Mouse (Mus musculus): ENCODE measurements around the gene Ppp1r37. TPM values are rescaled to one million over a fixed set of nuclear protein-coding genes. Genes with fewer than 3 reads are reported as not detected.
A peak's percentile ranks its signal among the peaks of the same experiment; 100 is the strongest.

The Ppp1r37 gene
- polyA plus RNA-seq, 1 experiment from 2014 or later, result 37.8 TPM

- Histone ChIP-seq H3K4me1 (ENCODE audit: control insufficient read depth, insufficient read depth, low read length) (no peaks in the 10 kb centered on the region), H3K36me3 (ENCODE audit: control insufficient read depth, insufficient read depth, low read length) (no peaks in the 10 kb centered on the region), H3K9me3 (replicated peaks; ENCODE audit: control insufficient read depth, low read length, poor library complexity, severe bottlenecking) (no peaks in the 10 kb centered on the region), H3K27me3 (ENCODE audit: control insufficient read depth, insufficient read depth, low read depth, low read length) (no peaks in the 10 kb centered on the region), H3K27ac (ENCODE audit: low read length) (no peak overlapping the region), H3K4me2 (ENCODE audit: low read length) (no peak overlapping the region), H3K4me3 (ENCODE audit: low read depth, low read length) (no peak overlapping the region), H3K9ac (ENCODE audit: low read depth, low read length) (no peak overlapping the region)
- no peak for ATAC-seq
- WGBS, result 93% methylated on average over 5 of the region's 5 CpGs
Measured at GRCm38 (mm10) chr7:19551634-19552033, 11.2 kb downstream of the Ppp1r37 start.

DNA sequence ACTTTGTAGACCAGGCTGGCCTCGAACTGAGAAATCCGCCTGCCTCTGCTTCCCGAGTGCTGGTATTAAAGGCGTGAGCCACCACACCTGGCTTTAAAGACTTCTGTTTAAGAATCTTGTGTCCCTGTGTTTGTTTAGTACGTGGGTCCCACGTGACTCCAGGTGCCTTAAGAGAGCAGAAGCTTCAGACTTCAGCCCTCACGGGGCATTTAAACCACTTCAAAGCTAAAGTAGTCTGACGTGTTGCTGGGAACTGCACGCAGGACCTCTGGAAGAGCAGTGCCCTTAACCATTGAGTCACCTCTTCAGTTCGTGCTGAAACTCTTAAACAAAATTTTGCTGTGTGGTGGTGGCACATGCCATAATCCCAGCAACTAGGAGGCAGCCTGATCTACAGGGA is 13.5 kb downstream of the Ppp1r37 start:
- ATAC-seq, result no peak
- 93% methylated on average over 10 of the region's 10 CpGs for WGBS

DNA sequence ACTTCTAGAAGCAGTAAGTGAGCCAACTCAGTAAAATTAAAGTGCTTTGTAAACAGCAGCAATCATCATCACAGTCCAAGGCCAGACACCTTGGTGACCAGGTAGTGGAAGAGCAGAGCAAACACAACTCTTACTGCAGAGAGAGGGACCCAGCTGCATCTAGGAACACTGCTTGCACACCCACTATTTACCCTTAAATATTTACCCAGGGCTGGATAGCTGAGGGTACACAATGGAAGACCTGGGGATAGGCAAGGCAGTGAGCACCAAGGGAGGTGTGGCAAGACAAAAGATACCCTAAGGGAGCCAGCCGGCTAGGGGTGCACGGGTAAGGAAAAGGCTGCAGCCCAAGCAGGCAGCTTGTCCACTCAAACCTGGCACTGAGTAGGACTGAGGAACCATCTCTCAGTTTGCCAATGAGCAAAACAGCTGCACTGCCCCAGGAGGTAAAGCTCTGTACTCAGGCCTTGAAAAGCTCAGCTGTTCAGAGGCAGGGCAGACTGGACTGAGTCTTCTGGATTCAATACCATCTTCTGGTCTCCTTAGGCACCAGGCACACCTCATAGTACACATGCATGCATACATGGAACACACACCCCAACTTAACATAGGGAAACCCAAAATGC is 15.4 kb downstream of the Ppp1r37 start:
- 71% methylated on average over 2 of the region's 2 CpGs for WGBS
- H3K36me3 ChIP-seq (ENCODE audit: control insufficient read depth, insufficient read depth, low read length), result no peaks in the 10 kb centered on the region
- H3K9me3 ChIP-seq (replicated peaks; ENCODE audit: control insufficient read depth, low read length, poor library complexity, severe bottlenecking), result no peaks in the 10 kb centered on the region
- H3K4me2 ChIP-seq (ENCODE audit: low read length), result no peak overlapping the region
- no peak overlapping the region for H3K27ac ChIP-seq (ENCODE audit: low read length)
- H3K4me3 ChIP-seq (ENCODE audit: low read depth, low read length), result no peak overlapping the region
- H3K27me3 ChIP-seq (ENCODE audit: control insufficient read depth, insufficient read depth, low read depth, low read length), result no peaks in the 10 kb centered on the region
- peaks cover 3% of the 10 kb centered on the region; the same call in 1 of the 2 replicates for H3K4me1 ChIP-seq (ENCODE audit: control insufficient read depth, insufficient read depth, low read length)
- H3K9ac ChIP-seq (ENCODE audit: low read depth, low read length), result no peak overlapping the region
- ATAC-seq, result no peak

More for the DNA sequence above, 13.5 kb downstream of the Ppp1r37 start:
- H3K4me1 ChIP-seq (ENCODE audit: control insufficient read depth, insufficient read depth, low read length), result peaks cover 3% of the 10 kb centered on the region; the same call in 1 of the 2 replicates
- H3K36me3 ChIP-seq (ENCODE audit: control insufficient read depth, insufficient read depth, low read length), result no peaks in the 10 kb centered on the region
- H3K27me3 ChIP-seq (ENCODE audit: control insufficient read depth, insufficient read depth, low read depth, low read length), result no peaks in the 10 kb centered on the region
- H3K9me3 ChIP-seq (replicated peaks; ENCODE audit: control insufficient read depth, low read length, poor library complexity, severe bottlenecking), result no peaks in the 10 kb centered on the region
- H3K4me2 ChIP-seq (ENCODE audit: low read length), result no peak overlapping the region
- no peak overlapping the region for H3K27ac ChIP-seq (ENCODE audit: low read length)
- no peak overlapping the region for H3K4me3 ChIP-seq (ENCODE audit: low read depth, low read length)
- no peak overlapping the region for H3K9ac ChIP-seq (ENCODE audit: low read depth, low read length)

DNA sequence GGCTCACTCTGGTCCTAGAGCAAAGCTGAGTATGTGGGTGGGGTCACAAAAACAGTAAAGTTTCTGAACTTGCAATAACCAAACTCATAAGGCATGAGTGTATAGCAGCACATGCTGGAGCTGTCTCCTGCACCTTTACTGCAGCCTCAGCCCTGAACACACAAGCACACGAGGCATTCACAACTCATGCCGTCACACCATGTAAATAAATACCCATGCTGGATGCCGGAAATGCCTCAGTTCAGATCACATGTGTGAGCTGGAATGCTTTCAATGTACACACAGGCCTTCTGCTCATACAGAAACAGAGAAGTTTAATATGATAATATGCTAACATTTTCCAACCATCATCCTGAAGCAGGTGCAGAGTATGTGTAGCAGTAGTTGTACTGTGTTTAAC is 16.9 kb downstream of the Ppp1r37 start:
- no peak for ATAC-seq
- Histone ChIP-seq H3K4me1 (ENCODE audit: control insufficient read depth, insufficient read depth, low read length) (peaks cover 10% of the 10 kb centered on the region), H3K4me3 (ENCODE audit: low read depth, low read length) (no peak overlapping the region), H3K9ac (ENCODE audit: low read depth, low read length) (no peak overlapping the region), H3K9me3 (replicated peaks; ENCODE audit: control insufficient read depth, low read length, poor library complexity, severe bottlenecking) (no peaks in the 10 kb centered on the region), H3K27ac (ENCODE audit: low read length) (no peak overlapping the region), H3K4me2 (ENCODE audit: low read length) (no peak overlapping the region), H3K27me3 (ENCODE audit: control insufficient read depth, insufficient read depth, low read depth, low read length) (no peaks in the 10 kb centered on the region), H3K36me3 (ENCODE audit: control insufficient read depth, insufficient read depth, low read length) (no peaks in the 10 kb centered on the region)
- 78% methylated on average over 3 of the region's 3 CpGs for WGBS

- Histone ChIP-seq H3K36me3 (ENCODE audit: control insufficient read depth, insufficient read depth, low read length) (no peaks in the 10 kb centered on the region), H3K4me1 (ENCODE audit: control insufficient read depth, insufficient read depth, low read length) (peaks cover 10% of the 10 kb centered on the region), H3K9me3 (replicated peaks; ENCODE audit: control insufficient read depth, low read length, poor library complexity, severe bottlenecking) (no peaks in the 10 kb centered on the region), H3K4me3 (ENCODE audit: low read depth, low read length) (no peak overlapping the region), H3K27me3 (ENCODE audit: control insufficient read depth, insufficient read depth, low read depth, low read length) (no peaks in the 10 kb centered on the region), H3K27ac (ENCODE audit: low read length) (no peak overlapping the region), H3K4me2 (ENCODE audit: low read length) (no peak overlapping the region), H3K9ac (ENCODE audit: low read depth, low read length) (no peak overlapping the region)
- 59% methylated on average over 6 of the region's 6 CpGs for WGBS
- ATAC-seq, result no peak
Measured at GRCm38 (mm10) chr7:19543584-19543983, 19.3 kb downstream of the Ppp1r37 start.

GRCm38 (mm10) chr7:19542155-19542691 is 20.7 kb downstream of the Ppp1r37 start:
- H3K4me1 ChIP-seq (ENCODE audit: control insufficient read depth, insufficient read depth, low read length), result peaks cover 10% of the 10 kb centered on the region
- no peaks in the 10 kb centered on the region for H3K27me3 ChIP-seq (ENCODE audit: control insufficient read depth, insufficient read depth, low read depth, low read length)
- no peaks in the 10 kb centered on the region for H3K9me3 ChIP-seq (replicated peaks; ENCODE audit: control insufficient read depth, low read length, poor library complexity, severe bottlenecking)
- peak; percentile 66 for ATAC-seq
- WGBS, result 56% methylated on average over 8 of the region's 8 CpGs
- H3K36me3 ChIP-seq (ENCODE audit: control insufficient read depth, insufficient read depth, low read length), result no peaks in the 10 kb centered on the region
- no peak overlapping the region for H3K4me3 ChIP-seq (ENCODE audit: low read depth, low read length)
- no peak overlapping the region for H3K27ac ChIP-seq (ENCODE audit: low read length)
- H3K9ac ChIP-seq (ENCODE audit: low read depth, low read length), result no peak overlapping the region; the same call in 1 of the 2 replicates
- H3K4me2 ChIP-seq (ENCODE audit: low read length), result no peak overlapping the region

- H3K4me2 ChIP-seq (ENCODE audit: low read length), result no peak overlapping the region
- 73% methylated on average over 7 of the region's 7 CpGs for WGBS
- ATAC-seq, result peak; percentile 30; the same call in 1 of the 2 replicates
Measured at GRCm38 (mm10) chr7:19541681-19542154, 21.2 kb downstream of the Ppp1r37 start.

GRCm38 (mm10) chr7:19540771-19541566 is 21.9 kb downstream of the Ppp1r37 start:
- peaks cover 10% of the 10 kb centered on the region for H3K4me1 ChIP-seq (ENCODE audit: control insufficient read depth, insufficient read depth, low read length)
- H3K4me3 ChIP-seq (ENCODE audit: low read depth, low read length), result no peak overlapping the region
- WGBS, result 91% methylated on average over 2 of the region's 2 CpGs
- H3K4me2 ChIP-seq (ENCODE audit: low read length), result no peak overlapping the region
- no peaks in the 10 kb centered on the region for H3K9me3 ChIP-seq (replicated peaks; ENCODE audit: control insufficient read depth, low read length, poor library complexity, severe bottlenecking)
- ATAC-seq, result no peak
- H3K9ac ChIP-seq (ENCODE audit: low read depth, low read length), result no peak overlapping the region
- no peak overlapping the region for H3K27ac ChIP-seq (ENCODE audit: low read length)
- no peaks in the 10 kb centered on the region for H3K36me3 ChIP-seq (ENCODE audit: control insufficient read depth, insufficient read depth, low read length)
- no peaks in the 10 kb centered on the region for H3K27me3 ChIP-seq (ENCODE audit: control insufficient read depth, insufficient read depth, low read depth, low read length)

More at GRCm38 (mm10) chr7:19541681-19542154, 21.2 kb downstream of the Ppp1r37 start:
- no peaks in the 10 kb centered on the region for H3K36me3 ChIP-seq (ENCODE audit: control insufficient read depth, insufficient read depth, low read length)
- H3K9ac ChIP-seq (ENCODE audit: low read depth, low read length), result no peak overlapping the region; the same call in 1 of the 2 replicates
- H3K4me1 ChIP-seq (ENCODE audit: control insufficient read depth, insufficient read depth, low read length), result peaks cover 10% of the 10 kb centered on the region
- H3K4me3 ChIP-seq (ENCODE audit: low read depth, low read length), result no peak overlapping the region
- no peaks in the 10 kb centered on the region for H3K9me3 ChIP-seq (replicated peaks; ENCODE audit: control insufficient read depth, low read length, poor library complexity, severe bottlenecking)
- H3K27ac ChIP-seq (ENCODE audit: low read length), result no peak overlapping the region
- no peaks in the 10 kb centered on the region for H3K27me3 ChIP-seq (ENCODE audit: control insufficient read depth, insufficient read depth, low read depth, low read length)

GRCm38 (mm10) chr7:19534676-19535075 is 28.2 kb downstream of the Ppp1r37 start:
- H3K4me3 ChIP-seq (ENCODE audit: low read depth, low read length), result no peak overlapping the region
- H3K36me3 ChIP-seq (ENCODE audit: control insufficient read depth, insufficient read depth, low read length), result peaks cover 32% of the 10 kb centered on the region
- no peak for ATAC-seq
- H3K4me1 ChIP-seq (ENCODE audit: control insufficient read depth, insufficient read depth, low read length), result no peaks in the 10 kb centered on the region
- no peak overlapping the region for H3K27ac ChIP-seq (ENCODE audit: low read length)
- no peaks in the 10 kb centered on the region for H3K27me3 ChIP-seq (ENCODE audit: control insufficient read depth, insufficient read depth, low read depth, low read length)
- H3K9ac ChIP-seq (ENCODE audit: low read depth, low read length), result no peak overlapping the region
- H3K9me3 ChIP-seq (replicated peaks; ENCODE audit: control insufficient read depth, low read length, poor library complexity, severe bottlenecking), result no peaks in the 10 kb centered on the region
- 95% methylated on average over 10 of the region's 10 CpGs for WGBS
- H3K4me2 ChIP-seq (ENCODE audit: low read length), result no peak overlapping the region
